8 mouse cellular contexts compared by ENCODE assay signal in the genomic region with DNA sequence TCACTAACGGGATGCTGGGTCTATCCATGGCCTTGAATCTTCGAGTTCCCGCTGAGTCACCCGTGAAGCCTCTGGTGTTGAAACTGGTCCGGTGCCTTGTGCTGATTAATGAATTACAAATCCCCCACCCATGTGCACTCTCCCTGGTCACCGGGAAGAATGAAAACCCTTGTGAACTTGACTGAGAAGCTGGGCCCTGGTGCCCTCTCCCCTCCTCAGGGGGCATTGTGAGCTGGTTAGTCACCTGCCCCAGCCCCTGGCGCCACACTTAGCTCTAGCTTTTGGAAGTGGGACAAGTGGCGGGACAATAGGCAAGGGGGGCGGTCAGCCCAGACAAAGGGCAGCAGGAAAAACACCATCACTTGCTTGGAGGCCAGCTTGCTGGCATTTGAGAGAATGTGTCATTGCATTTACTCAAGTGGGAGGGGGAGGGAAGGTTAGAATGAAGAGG. TPM values are rescaled to one million over a fixed set of nuclear protein-coding genes. Genes with fewer than 3 reads are reported as not detected.
DNase-seq lines count a peak whose midpoint lies in the region; ATAC-seq and TF ChIP-seq lines count a peak whose summit lies in the region.
"Had no signal": no experiment of that assay in that cellular context is flagged by ENCODE, and none has a peak within 500 bp of the region (broad histone marks: within the 10 kb centered on the region; RNA-seq: fewer than 3 reads in every experiment).

No protein-coding gene starts in this region.

- peak overlapping the region; percentile 77; the same call in 1 of the 2 replicates for H3K9ac ChIP-seq in forebrain, embryonic 13.5 days
- H3K9ac ChIP-seq in midbrain, embryonic 16.5 days (ENCODE audit: low read depth, low read length): no peak overlapping the region

- peak; percentile 89 for DNase-seq in 416B (ENCODE audit: low read depth)
- peak; percentile 70 to 83 for DNase-seq in kidney, postnatal 25 days
- DNase-seq in embryo, embryonic 9.5 days (ENCODE audit: extremely low spot score): no peak
- DNase-seq in layer of hippocampus, adult 2 months (ENCODE audit: low spot score in 2 of 2): no peak

- H3K4me3 ChIP-seq in E14TG2a.4 (replicated peaks; ENCODE audit: low read length): peak overlapping the region; percentile 87
- H3K4me3 ChIP-seq in forebrain, embryonic 13.5 days: peak overlapping the region; percentile 59; the same call in 1 of the 2 replicates
- no peak overlapping the region for H3K4me3 ChIP-seq in midbrain, embryonic 16.5 days (ENCODE audit: low read depth, low read length)
- no peak overlapping the region for H3K4me3 ChIP-seq in layer of hippocampus, adult 2 months

- H3K36me3 ChIP-seq in E14TG2a.4 (ENCODE audit: insufficient read depth, low read length): no peaks in the 10 kb centered on the region
- no peaks in the 10 kb centered on the region for H3K36me3 ChIP-seq in forebrain, embryonic 13.5 days (ENCODE audit: poor library complexity, severe bottlenecking)
- no peaks in the 10 kb centered on the region for H3K36me3 ChIP-seq in midbrain, embryonic 16.5 days (ENCODE audit: control insufficient read depth, insufficient read depth, low read length)

- no peak for ATAC-seq in forebrain, embryonic 13.5 days
- no peak for ATAC-seq in midbrain, embryonic 16.5 days

- no peaks in the 10 kb centered on the region for H3K9me3 ChIP-seq in E14TG2a.4 (ENCODE audit: low read length)
- H3K9me3 ChIP-seq in forebrain, embryonic 13.5 days (replicated peaks): no peaks in the 10 kb centered on the region
- no peaks in the 10 kb centered on the region for H3K9me3 ChIP-seq in midbrain, embryonic 16.5 days (replicated peaks; ENCODE audit: control insufficient read depth, low read length, poor library complexity, severe bottlenecking)

- peaks cover 78% of the 10 kb centered on the region for H3K27me3 ChIP-seq in E14TG2a.4 (ENCODE audit: insufficient read depth, low read length)
- peaks cover 62% of the 10 kb centered on the region for H3K27me3 ChIP-seq in forebrain, embryonic 13.5 days
- peaks cover 37% of the 10 kb centered on the region for H3K27me3 ChIP-seq in midbrain, embryonic 16.5 days (ENCODE audit: control insufficient read depth, insufficient read depth, low read depth, low read length)

- no peak for TF ChIP-seq CTCF in E14TG2a.4 (conservative IDR thresholded peaks at IDR 0.05; ENCODE audit: low read length)
- TF ChIP-seq CTCF in layer of hippocampus, adult 2 months (conservative IDR thresholded peaks at IDR 0.05): no peak

- 7% methylated on average over 9 of the region's 9 CpGs for WGBS in forebrain, embryonic 13.5 days
- WGBS in midbrain, embryonic 16.5 days: 5% methylated on average over 9 of the region's 9 CpGs

- H3K27ac ChIP-seq in forebrain, embryonic 13.5 days: no peak overlapping the region
- no peak overlapping the region for H3K27ac ChIP-seq in midbrain, embryonic 16.5 days (ENCODE audit: low read length)
- no peak overlapping the region for H3K27ac ChIP-seq in layer of hippocampus, adult 2 months

- peaks cover 53% of the 10 kb centered on the region for H3K4me1 ChIP-seq in E14TG2a.4 (replicated peaks; ENCODE audit: low read depth, low read length)
- H3K4me1 ChIP-seq in forebrain, embryonic 13.5 days: peaks cover 43% of the 10 kb centered on the region
- peaks cover 16% of the 10 kb centered on the region for H3K4me1 ChIP-seq in midbrain, embryonic 16.5 days (ENCODE audit: control insufficient read depth, insufficient read depth, low read length)

- H3K4me2 ChIP-seq in forebrain, embryonic 13.5 days: peak overlapping the region; percentile 99
- H3K4me2 ChIP-seq in midbrain, embryonic 16.5 days (ENCODE audit: low read length): peak overlapping the region; percentile 93; the same call in 1 of the 2 replicates

RNA-seq across cellular contexts. Expression of a gene that starts 0.5 kb away (rescaled TPM):
- polyA plus RNA-seq in forebrain, embryonic 13.5 days (2015; fragmentation: Nextera tagmentation; extraction: Ambion mirVana): 0.63 and 0.76 TPM in 2 replicates
- 0.40 and 0.68 TPM in 2 replicates for polyA plus RNA-seq in midbrain, embryonic 16.5 days (2015; fragmentation: Nextera tagmentation; extraction: Ambion mirVana)
- total RNA-seq in layer of hippocampus, adult 2 months (2021): under 1 TPM; 0.61 to 0.76 TPM

RNA-seq across cellular contexts. Expression of a gene that starts 0.6 kb away (rescaled TPM):
- not detected in 2 replicates for polyA plus RNA-seq in forebrain, embryonic 13.5 days (2015; fragmentation: Nextera tagmentation; extraction: Ambion mirVana)
- not detected in 2 replicates for polyA plus RNA-seq in midbrain, embryonic 16.5 days (2015; fragmentation: Nextera tagmentation; extraction: Ambion mirVana)
- not detected for total RNA-seq in layer of hippocampus, adult 2 months (2021)
- total RNA-seq: heart, postnatal 14 days had no signal

RNA-seq across cellular contexts. Expression of a gene that starts 12.1 kb away (rescaled TPM):
- polyA plus RNA-seq in forebrain, embryonic 13.5 days (2015; fragmentation: Nextera tagmentation; extraction: Ambion mirVana): 28.9 and 34.7 TPM in 2 replicates
- polyA plus RNA-seq in midbrain, embryonic 16.5 days (2015; fragmentation: Nextera tagmentation; extraction: Ambion mirVana): 24.1 and 25.0 TPM in 2 replicates
- total RNA-seq in layer of hippocampus, adult 2 months (2021): 1 to 10 TPM; 8.1 to 8.7 TPM

RNA-seq across cellular contexts. Expression of a gene that starts 18.1 kb away (rescaled TPM):
- polyA plus RNA-seq in forebrain, embryonic 13.5 days (2015; fragmentation: Nextera tagmentation; extraction: Ambion mirVana): 13.1 and 14.2 TPM in 2 replicates
- 18.5 and 19.2 TPM in 2 replicates for polyA plus RNA-seq in midbrain, embryonic 16.5 days (2015; fragmentation: Nextera tagmentation; extraction: Ambion mirVana)
- 10 to 100 TPM; 16.7 to 18.2 TPM for total RNA-seq in layer of hippocampus, adult 2 months (2021)

RNA-seq across cellular contexts. Expression of a gene that starts 21.7 kb away (rescaled TPM):
- 664 and 700 TPM in 2 replicates for polyA plus RNA-seq in forebrain, embryonic 13.5 days (2015; fragmentation: Nextera tagmentation; extraction: Ambion mirVana)
- polyA plus RNA-seq in midbrain, embryonic 16.5 days (2015; fragmentation: Nextera tagmentation; extraction: Ambion mirVana): 520 and 542 TPM in 2 replicates
- 100 to 1,000 TPM; 263 to 276 TPM for total RNA-seq in layer of hippocampus, adult 2 months (2021)

Comparison
In these comparisons a context has a peak if more than half of its experiments do, and no peak if none do; other contexts are left out.
1. DNase-seq: peak in 416B (single experiment) and kidney, postnatal 25 days (2 of 2); none in embryo, embryonic 9.5 days (single experiment) and layer of hippocampus, adult 2 months (0 of 2).
2. H3K4me3 ChIP-seq: peak in E14TG2a.4 (single experiment) and forebrain, embryonic 13.5 days (single experiment); none in midbrain, embryonic 16.5 days (single experiment) and layer of hippocampus, adult 2 months (single experiment).